Mouse (Mus musculus): Measurements from ENCODE around the gene Mall. TPM values are rescaled to one million over a fixed set of nuclear protein-coding genes. Genes with fewer than 3 reads are reported as not detected.

The Mall gene
- polyA plus RNA-seq, 1 experiment from 2014 or later: 0.05 TPM

- no peak for ATAC-seq
Measured at GRCm38 (mm10) chr2:127751849-127752610, 22.3 kb upstream of the Mall start.

GRCm38 (mm10) chr2:127749376-127749775 is 19.6 kb upstream of the Mall start:
- no peak for TF ChIP-seq CTCF (IDR thresholded peaks at IDR 0.05)
- ChIA-PET CTCF (no interaction called here), POLR2A (no interaction called here)
- DNase-seq (ENCODE audit: low read depth, low spot score) (no peak), ATAC-seq (no peak)
- in situ Hi-C loops (cut with MboI; ENCODE audit: low pct_unique_long_range_greater_than_20kb): no loop called here
- no peaks in the 10 kb centered on the region for H3K27me3 ChIP-seq

More at GRCm38 (mm10) chr2:127751849-127752610, 22.3 kb upstream of the Mall start:
- in situ Hi-C loops (cut with MboI; ENCODE audit: low pct_unique_long_range_greater_than_20kb): no loop called here
- ChIA-PET CTCF (no interaction called here), POLR2A (interaction anchor here (0.6 kb wide), 1 partner anchor 265 kb away, joined by 4 read pairs; no protein-coding TSS in a partner anchor)
- TF ChIP-seq CTCF (IDR thresholded peaks at IDR 0.05): no peak
- no peaks in the 10 kb centered on the region for H3K27me3 ChIP-seq
- DNase-seq (ENCODE audit: low read depth, low spot score): no peak

- POLR2A ChIA-PET: interaction anchor here (0.7 kb wide), 1 partner anchor 81 kb away, joined by 5 read pairs; no protein-coding TSS in a partner anchor
- in situ Hi-C loops (cut with MboI; ENCODE audit: low pct_unique_long_range_greater_than_20kb): no loop called here
Measured at GRCm38 (mm10) chr2:127748316-127748715, 18.6 kb upstream of the Mall start.

DNA sequence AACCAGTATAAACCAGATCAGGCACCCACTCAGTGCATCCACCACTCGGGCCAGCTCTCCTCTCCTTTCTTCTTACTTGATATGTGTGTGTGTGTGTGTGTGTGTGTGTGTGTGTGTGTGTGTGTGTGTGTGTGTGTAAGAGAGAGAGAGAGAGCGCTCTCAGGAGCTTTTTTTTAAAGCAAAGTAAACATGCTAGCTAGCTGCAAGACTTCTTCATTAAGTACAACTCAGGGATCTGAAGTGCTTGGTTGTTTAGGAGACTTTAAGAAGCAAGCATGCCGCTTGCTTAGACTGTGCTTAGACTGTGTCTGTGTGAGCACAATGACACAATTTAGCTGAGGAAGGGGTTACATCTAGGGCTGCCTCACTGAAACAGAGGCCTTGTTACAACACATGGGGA is 12.9 kb upstream of the Mall start:
- ChIA-PET POLR2A (no interaction called here), CTCF (interaction anchor here (1.3 kb wide), 1 partner anchor 9 kb away, joined by 4 read pairs; no protein-coding TSS in a partner anchor)
- no peaks in the 10 kb centered on the region for H3K27me3 ChIP-seq
- ATAC-seq (no peak), DNase-seq (ENCODE audit: low read depth, low spot score) (no peak)
- in situ Hi-C loops (cut with MboI; ENCODE audit: low pct_unique_long_range_greater_than_20kb): no loop called here
- no peak for TF ChIP-seq CTCF (IDR thresholded peaks at IDR 0.05)

More at GRCm38 (mm10) chr2:127748316-127748715, 18.6 kb upstream of the Mall start:
- CTCF ChIA-PET: no interaction called here
- H3K27me3 ChIP-seq: no peaks in the 10 kb centered on the region
- no peak for TF ChIP-seq CTCF (IDR thresholded peaks at IDR 0.05)
- ATAC-seq (no peak), DNase-seq (ENCODE audit: low read depth, low spot score) (no peak)

DNA sequence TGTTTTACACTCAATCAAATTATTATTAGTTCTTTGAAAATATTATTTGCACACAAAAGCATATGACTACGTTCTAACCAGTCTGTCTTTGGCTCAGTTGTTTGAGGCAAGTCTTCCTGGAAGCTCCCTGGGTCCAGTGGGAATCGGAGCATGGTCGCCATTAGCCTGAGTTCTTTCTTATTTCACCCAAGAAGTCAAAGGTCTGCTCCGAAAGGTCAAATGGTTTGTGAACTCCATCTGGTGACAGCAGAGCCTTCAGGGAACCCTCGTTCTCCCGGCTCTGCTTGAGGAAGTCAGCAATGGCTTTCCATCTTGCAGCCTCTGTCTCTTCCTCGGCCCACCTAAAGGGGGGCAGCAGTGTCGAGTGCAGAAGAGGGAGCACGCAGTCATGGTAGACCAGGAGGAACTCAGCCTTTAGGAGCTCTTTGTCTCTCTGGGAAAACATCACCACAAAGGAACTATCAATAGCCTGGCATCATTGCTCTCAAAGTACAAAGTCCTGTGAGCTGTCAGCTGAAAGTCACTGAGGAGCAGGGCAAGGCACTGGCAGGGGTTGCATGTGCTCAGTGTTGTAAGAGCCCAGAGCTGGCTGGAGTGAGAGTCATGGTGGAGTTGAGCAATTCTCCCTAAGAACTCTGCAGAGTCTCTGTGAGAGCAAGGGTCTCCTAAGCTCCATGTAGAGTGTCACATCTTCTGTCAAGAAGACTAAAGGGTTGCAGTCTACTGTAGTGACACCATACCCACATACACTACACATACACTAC is 11.2 kb upstream of the Mall start:
- in situ Hi-C loops (cut with MboI; ENCODE audit: low pct_unique_long_range_greater_than_20kb): no loop called here
- DNase-seq (ENCODE audit: low read depth, low spot score) (no peak), ATAC-seq (no peak)
- TF ChIP-seq CTCF (IDR thresholded peaks at IDR 0.05): no peak
- H3K27me3 ChIP-seq: no peaks in the 10 kb centered on the region
- ChIA-PET POLR2A (no interaction called here), CTCF (no interaction called here)

GRCm38 (mm10) chr2:127737885-127738284 is 8.2 kb upstream of the Mall start:
- no peak for DNase-seq (ENCODE audit: low read depth, low spot score)
- CTCF ChIA-PET: no interaction called here

GRCm38 (mm10) chr2:127736631-127737209 is 7.0 kb upstream of the Mall start:
- TF ChIP-seq CTCF (IDR thresholded peaks at IDR 0.05): no peak
- DNase-seq (ENCODE audit: low read depth, low spot score): no peak
- no peaks in the 10 kb centered on the region for H3K27me3 ChIP-seq
- no peak for ATAC-seq
- CTCF ChIA-PET: no interaction called here
- POLR2A ChIA-PET: no interaction called here
- in situ Hi-C loops (cut with MboI; ENCODE audit: low pct_unique_long_range_greater_than_20kb): no loop called here

More at GRCm38 (mm10) chr2:127737885-127738284, 8.2 kb upstream of the Mall start:
- no peak for TF ChIP-seq CTCF (IDR thresholded peaks at IDR 0.05)
- in situ Hi-C loops (cut with MboI; ENCODE audit: low pct_unique_long_range_greater_than_20kb): no loop called here
- no peaks in the 10 kb centered on the region for H3K27me3 ChIP-seq
- no peak for ATAC-seq
- POLR2A ChIA-PET: interaction anchor here (0.7 kb wide), 1 partner anchor 151 kb away, joined by 3 read pairs; the partner anchor contains the start of genes Mrps5 and Zfp661

GRCm38 (mm10) chr2:127735512-127736145 is 5.9 kb upstream of the Mall start:
- no peaks in the 10 kb centered on the region for H3K27me3 ChIP-seq
- no peak for DNase-seq (ENCODE audit: low read depth, low spot score)
- in situ Hi-C loops (cut with MboI; ENCODE audit: low pct_unique_long_range_greater_than_20kb): no loop called here
- ChIA-PET CTCF (no interaction called here), POLR2A (no interaction called here)
- ATAC-seq: no peak
- no peak for TF ChIP-seq CTCF (IDR thresholded peaks at IDR 0.05)

DNA sequence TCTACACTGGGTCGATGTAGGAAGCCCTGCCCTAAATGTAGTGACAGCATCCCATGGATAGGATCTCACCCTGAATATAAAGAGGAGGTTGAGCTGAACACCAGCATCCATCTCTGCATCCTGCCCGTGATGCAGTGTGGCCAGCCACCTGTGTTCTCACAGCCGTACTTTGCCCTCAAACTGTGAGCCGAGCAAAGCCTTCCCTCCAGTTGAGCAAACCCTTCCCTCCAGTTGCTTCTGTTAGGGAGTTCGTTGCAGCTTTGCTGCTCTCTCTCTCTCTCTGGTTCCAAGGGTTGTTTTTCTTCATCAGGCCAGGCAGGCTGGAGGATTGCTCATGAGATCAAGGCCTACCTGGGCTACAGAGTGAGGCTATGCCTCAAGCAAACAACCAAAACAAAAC is 5.2 kb upstream of the Mall start:
- ChIA-PET CTCF (interaction anchor here (1.3 kb wide), 1 partner anchor 8 kb away, joined by 4 read pairs; no protein-coding TSS in a partner anchor), POLR2A (no interaction called here)
- ATAC-seq (no peak), DNase-seq (ENCODE audit: low read depth, low spot score) (no peak)
- in situ Hi-C loops (cut with MboI; ENCODE audit: low pct_unique_long_range_greater_than_20kb): no loop called here
- TF ChIP-seq CTCF (IDR thresholded peaks at IDR 0.05): no peak
- no peaks in the 10 kb centered on the region for H3K27me3 ChIP-seq

GRCm38 (mm10) chr2:127730301-127730997 is 717 bp upstream of the Mall start:
- ATAC-seq (no peak), DNase-seq (ENCODE audit: low read depth, low spot score) (no peak)
- H3K27me3 ChIP-seq: no peaks in the 10 kb centered on the region
- ChIA-PET POLR2A (no interaction called here), CTCF (no interaction called here)
- no peak for TF ChIP-seq CTCF (IDR thresholded peaks at IDR 0.05)
- in situ Hi-C loops (cut with MboI; ENCODE audit: low pct_unique_long_range_greater_than_20kb): no loop called here

Measured in Patski (cell line).